Mouse (Mus musculus) layer of hippocampus, adult 8-10 months (tissue): ENCODE results near the gene Fgfrl1. TPM values are rescaled to one million over a fixed set of nuclear protein-coding genes. Genes with fewer than 3 reads are reported as not detected.

ENCODE experiments used
- DNase-seq, 2 experiments: peaks; one replicate each; pipeline ENCODE4 v3.0.0; 2022; ENCODE audit warnings: low spot score in 2 of 2
- total RNA-seq, 4 experiments: library from RNA; stranded (reverse); gene quantifications; 2 replicates each; pipeline ENCODE4 v1.2.4; 2022

Fgfrl1 gene
- total RNA-seq = 10 to 100 TPM; 21.5 to 37.6 (median 27.6) TPM

- no peak for DNase-seq
Measured at GRCm38 (mm10) chr5:108692271-108692670, at the start of gene Fgfrl1. TSS of gene Fgfrl1 (plus strand) at chr5:108692382.

GRCm38 (mm10) chr5:108643674-108644073, 48.5 kb upstream of the Fgfrl1 start:
- DNase-seq = no peak

- DNase-seq = no peak
Measured at GRCm38 (mm10) chr5:108645651-108646342, 46.4 kb upstream of the Fgfrl1 start.

- DNase-seq = no peak
Measured at GRCm38 (mm10) chr5:108646343-108646660, 45.9 kb upstream of the Fgfrl1 start.

GRCm38 (mm10) chr5:108647311-108647710, 44.9 kb upstream of the Fgfrl1 start:
- no peak for DNase-seq

GRCm38 (mm10) chr5:108647820-108648465, 44.2 kb upstream of the Fgfrl1 start:
- DNase-seq = no peak

- DNase-seq = no peak
Measured at GRCm38 (mm10) chr5:108648937-108649576, 43.1 kb upstream of the Fgfrl1 start.

GRCm38 (mm10) chr5:108650341-108650740, 41.8 kb upstream of the Fgfrl1 start:
- DNase-seq = no peak

- DNase-seq = no peak
Measured at GRCm38 (mm10) chr5:108651136-108651720, 41.0 kb upstream of the Fgfrl1 start.

- no peak for DNase-seq
Measured at GRCm38 (mm10) chr5:108651823-108652222, 40.4 kb upstream of the Fgfrl1 start.

GRCm38 (mm10) chr5:108653341-108653740, 38.8 kb upstream of the Fgfrl1 start:
- DNase-seq = no peak

- no peak for DNase-seq
Measured at GRCm38 (mm10) chr5:108654444-108654990, 37.7 kb upstream of the Fgfrl1 start.

GRCm38 (mm10) chr5:108655381-108655780, 36.8 kb upstream of the Fgfrl1 start:
- no peak for DNase-seq

- DNase-seq = no peak
Measured at GRCm38 (mm10) chr5:108655891-108656650, 36.1 kb upstream of the Fgfrl1 start.

- DNase-seq = no peak
Measured at GRCm38 (mm10) chr5:108657406-108657805, 34.8 kb upstream of the Fgfrl1 start.

GRCm38 (mm10) chr5:108658611-108659010, 33.6 kb upstream of the Fgfrl1 start:
- no peak for DNase-seq

GRCm38 (mm10) chr5:108659698-108660631, 32.2 kb upstream of the Fgfrl1 start, which contains the start of gene Idua:
TSS of gene Idua (plus strand) at chr5:108660331.
- no peak for DNase-seq

- DNase-seq = peak; percentile 81 to 87
Measured at GRCm38 (mm10) chr5:108660632-108661268, 31.4 kb upstream of the Fgfrl1 start.

- no peak for DNase-seq
Measured at GRCm38 (mm10) chr5:108662772-108663171, 29.4 kb upstream of the Fgfrl1 start.

GRCm38 (mm10) chr5:108665066-108665465, 27.1 kb upstream of the Fgfrl1 start:
- DNase-seq = no peak
